Mouse (Mus musculus): ENCODE results near the gene Stk32c.
A peak's percentile ranks its signal among the peaks of the same experiment; 100 is the strongest.

Stk32c gene

GRCm38 (mm10) chr7:139094761-139095160, 118.3 kb downstream of the Stk32c start:
- no peak for DNase-seq (ENCODE audit: low spot score in 2 of 2)

- no peak for DNase-seq (ENCODE audit: low spot score in 2 of 2)
Observed at GRCm38 (mm10) chr7:139093781-139094180, 119.3 kb downstream of the Stk32c start.

- DNase-seq (ENCODE audit: low spot score in 2 of 2), result no peak
Observed at GRCm38 (mm10) chr7:139093124-139093523, 120.0 kb downstream of the Stk32c start.

GRCm38 (mm10) chr7:139092676-139093075, 120.4 kb downstream of the Stk32c start:
- DNase-seq (ENCODE audit: low spot score in 2 of 2), result no peak

DNA sequence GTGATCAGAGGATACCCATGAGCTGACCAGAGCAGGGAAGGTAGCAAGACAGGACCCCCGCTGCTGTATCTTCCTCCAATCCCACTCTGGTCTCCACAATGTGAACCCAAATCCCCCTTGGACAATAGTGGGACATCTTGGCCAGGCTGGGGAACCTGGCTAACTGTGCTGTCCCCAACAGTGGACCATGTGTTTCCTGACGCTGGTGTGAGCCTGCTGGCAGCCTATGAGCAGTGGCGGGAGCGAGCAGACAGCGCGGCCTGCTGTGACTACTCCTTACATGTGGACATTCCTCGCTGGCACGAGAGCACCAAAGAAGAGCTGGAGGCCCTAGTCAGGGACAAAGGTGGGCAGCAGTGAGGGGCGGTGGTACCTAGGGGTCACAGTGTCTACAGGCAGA, 121.4 kb downstream of the Stk32c start:
- DNase-seq (ENCODE audit: low spot score in 2 of 2), result no peak

DNA sequence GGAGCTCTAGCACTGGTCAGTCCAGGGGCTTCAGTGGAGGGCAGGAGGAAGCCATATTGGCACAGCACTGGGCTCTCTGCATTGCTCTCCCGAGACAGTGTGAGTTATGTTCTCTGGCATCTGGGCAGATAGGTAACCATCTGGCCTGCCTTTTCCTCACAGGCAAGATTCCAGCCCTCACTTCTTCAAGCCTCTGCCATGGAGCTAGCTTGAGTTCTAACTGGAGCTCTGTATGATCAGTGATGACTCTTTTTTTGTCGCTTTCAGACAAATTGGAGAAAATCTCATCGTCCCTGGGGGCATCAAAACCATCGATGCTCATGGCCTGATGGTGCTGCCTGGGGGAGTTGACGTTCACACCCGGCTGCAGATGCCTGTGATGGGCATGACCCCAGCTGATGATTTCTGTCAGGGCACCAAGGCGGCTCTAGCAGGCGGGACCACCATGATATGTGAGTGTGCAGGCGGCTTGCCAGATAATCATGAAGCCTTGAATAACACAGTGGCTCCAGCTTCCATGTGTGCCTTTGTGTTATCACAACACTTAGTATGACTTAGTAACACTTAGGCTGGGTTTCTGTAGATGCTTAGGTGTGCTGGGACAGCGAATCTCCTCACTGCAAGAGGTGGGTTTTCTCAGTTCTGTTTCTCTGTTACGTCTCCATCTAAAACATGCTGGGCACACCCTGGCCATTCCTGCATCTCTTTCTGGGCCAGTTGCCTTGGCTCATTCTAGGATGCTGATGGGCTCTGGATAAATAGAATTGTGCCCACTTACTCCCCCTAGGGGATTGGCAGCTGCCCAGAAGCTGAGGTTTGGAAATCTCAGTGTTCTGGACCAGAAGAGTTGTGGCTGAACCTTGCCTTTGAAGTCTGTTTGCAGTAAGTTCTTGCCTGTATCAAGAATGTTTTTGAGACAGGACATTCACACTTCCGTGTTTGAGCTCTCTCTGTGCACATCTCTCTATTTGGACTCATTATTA, 122.9 kb downstream of the Stk32c start:
- DNase-seq (ENCODE audit: low spot score in 2 of 2), result no peak

- peak; percentile 58 to 68 for DNase-seq (ENCODE audit: low spot score in 2 of 2)
Observed at GRCm38 (mm10) chr7:139087801-139088200, 125.3 kb downstream of the Stk32c start.

GRCm38 (mm10) chr7:139086195-139087158, 126.6 kb downstream of the Stk32c start:
- peak in 1 of 2 experiments; percentile 10 for DNase-seq (ENCODE audit: low spot score in 2 of 2)

GRCm38 (mm10) chr7:139085629-139086194, 127.4 kb downstream of the Stk32c start, which contains the start of gene Dpysl4:
TSS of gene Dpysl4 (plus strand) at chr7:139086001.
- peak; percentile 9 to 44 for DNase-seq (ENCODE audit: low spot score in 2 of 2)

DNA sequence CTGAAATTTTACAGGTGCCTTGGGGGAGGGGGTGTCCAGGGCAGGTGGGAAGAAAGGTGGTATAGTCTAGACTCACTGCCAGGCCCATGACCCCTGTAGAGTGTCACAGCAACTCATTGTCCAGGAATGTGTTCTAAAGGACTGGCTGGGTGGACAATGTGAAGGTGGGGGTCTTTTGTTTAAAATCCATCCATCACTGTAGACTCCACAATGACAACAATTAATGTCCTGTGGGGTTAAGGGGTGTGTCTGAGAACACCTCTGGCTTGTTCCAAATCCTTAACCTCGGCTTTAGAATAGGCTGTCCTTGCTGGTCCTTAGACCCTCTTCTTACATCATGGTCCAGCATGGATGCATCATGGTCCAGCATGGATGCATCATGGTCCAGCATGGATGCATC, 128.8 kb downstream of the Stk32c start:
- no peak for DNase-seq (ENCODE audit: low spot score in 2 of 2)

DNA sequence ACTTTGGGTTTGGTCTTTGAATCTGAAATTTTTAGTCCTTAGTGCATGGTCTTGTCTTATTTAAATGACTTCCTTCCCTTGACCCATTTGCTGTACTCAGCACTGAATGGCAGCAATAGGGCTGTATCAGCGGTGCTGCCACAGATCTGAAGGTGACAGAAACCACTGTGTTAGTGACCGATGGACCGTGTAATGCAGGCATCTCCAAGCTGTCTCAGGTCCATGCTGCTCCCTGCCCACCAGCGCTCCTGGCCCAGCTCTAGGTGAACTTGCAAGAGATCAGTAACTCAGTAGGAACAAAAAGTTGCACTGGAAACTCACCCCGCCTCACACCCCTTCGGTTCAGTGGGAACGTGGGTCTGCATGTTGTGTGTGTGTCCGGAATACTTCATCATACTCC, 130.8 kb downstream of the Stk32c start:
- no peak for DNase-seq (ENCODE audit: low spot score in 2 of 2)

- no peak for DNase-seq (ENCODE audit: low spot score in 2 of 2)
Observed at GRCm38 (mm10) chr7:139081158-139081557, 131.9 kb downstream of the Stk32c start.

- DNase-seq (ENCODE audit: low spot score in 2 of 2), result no peak
Observed at GRCm38 (mm10) chr7:139080714-139081113, 132.4 kb downstream of the Stk32c start.

DNA sequence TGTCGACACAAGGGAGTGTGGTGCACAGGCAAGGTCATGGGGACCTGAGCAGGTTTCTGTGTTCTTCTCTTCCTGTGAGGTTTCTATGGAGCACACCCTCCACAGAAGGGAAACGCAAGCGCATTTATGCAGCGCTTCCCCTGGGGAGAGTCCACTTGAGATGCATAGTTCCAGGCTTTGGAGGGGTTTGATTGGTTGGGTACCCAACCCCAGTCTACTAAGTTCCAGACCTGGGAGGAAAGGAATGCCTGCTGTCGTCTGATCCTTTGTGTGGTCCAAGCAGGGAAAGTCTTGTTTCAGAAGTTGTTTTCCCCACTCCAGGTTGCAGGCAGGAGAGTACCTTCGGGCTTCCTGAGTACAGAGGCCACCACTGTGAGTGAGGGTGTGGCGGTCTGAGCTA, 134.0 kb downstream of the Stk32c start:
- no peak for DNase-seq (ENCODE audit: low spot score in 2 of 2)

DNA sequence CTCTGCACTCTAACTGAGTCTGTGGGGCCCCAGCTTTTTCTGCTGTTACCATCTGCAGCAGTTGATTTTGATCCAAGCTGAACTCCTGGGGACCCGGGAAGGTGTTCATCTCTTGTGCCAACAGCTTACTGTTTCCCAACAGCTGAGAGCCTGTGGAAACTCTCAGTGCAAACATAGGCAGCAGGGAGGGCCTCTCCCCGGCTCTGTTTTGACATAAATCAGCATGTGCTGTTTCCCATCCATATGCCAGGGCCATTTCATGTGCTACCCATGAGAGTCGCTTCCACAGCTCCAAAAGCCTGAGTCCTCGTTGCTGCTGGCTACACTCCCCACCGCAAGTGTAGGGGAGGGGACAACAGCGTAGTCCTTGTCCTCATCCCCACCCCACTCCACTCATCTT, 134.9 kb downstream of the Stk32c start:
- no peak for DNase-seq (ENCODE audit: low spot score in 2 of 2)

DNA sequence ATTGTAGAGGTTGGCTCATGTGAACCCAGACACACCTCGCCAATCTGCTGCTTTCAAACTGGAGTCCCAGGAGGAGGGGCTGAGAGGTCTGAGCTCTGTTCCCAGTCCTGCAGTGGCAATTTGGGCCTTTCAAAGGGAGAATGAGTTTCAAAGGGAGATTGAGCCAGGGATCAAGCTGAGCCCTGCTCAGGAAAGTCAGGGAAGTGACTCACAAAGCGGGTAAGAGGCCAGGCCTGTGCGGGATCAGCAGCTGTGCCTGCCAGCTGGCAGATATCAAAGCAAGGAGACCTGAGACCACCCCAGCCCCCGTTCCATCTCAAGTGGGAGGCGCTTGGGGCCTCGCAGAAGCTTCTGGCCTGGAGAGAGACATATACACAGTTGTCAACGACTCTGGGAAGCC, 135.8 kb downstream of the Stk32c start:
- DNase-seq (ENCODE audit: low spot score in 2 of 2), result no peak

DNA sequence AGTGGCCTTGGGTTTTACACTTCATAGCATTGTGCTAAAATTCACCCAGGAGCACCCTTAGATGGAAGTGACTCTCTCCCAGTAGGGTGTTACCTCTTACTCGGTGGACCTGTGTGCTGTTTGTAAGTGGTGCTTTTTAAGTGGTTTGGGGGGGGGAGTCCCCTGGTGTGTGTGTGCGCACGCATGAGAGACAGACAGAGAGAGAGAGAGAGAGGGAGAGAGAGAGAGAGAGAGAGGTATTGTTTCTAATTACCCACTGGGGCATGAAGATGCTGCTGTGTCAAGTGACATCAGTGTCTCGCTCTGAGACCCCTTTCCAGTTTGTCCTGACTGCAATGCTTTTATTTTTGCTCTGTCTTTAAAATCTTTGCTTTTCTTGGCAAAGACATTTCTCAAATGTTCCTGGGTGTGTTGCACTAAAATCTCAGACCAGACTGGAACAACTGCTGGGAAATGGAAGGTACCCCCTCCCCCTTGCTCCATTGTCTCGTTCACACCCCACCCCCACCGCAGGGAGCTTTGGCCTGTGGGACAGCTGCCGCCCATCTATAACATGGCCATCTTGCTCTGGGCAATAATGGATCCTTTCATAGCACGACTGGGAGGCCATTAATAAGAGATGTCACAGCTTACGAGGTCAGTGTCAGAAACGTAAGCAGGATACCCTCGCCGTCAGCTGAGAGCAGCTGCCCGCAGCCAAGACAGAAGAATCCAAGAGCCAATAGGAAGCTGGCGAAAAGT, 137.9 kb downstream of the Stk32c start:
- DNase-seq (ENCODE audit: low spot score in 2 of 2), result no peak

DNA sequence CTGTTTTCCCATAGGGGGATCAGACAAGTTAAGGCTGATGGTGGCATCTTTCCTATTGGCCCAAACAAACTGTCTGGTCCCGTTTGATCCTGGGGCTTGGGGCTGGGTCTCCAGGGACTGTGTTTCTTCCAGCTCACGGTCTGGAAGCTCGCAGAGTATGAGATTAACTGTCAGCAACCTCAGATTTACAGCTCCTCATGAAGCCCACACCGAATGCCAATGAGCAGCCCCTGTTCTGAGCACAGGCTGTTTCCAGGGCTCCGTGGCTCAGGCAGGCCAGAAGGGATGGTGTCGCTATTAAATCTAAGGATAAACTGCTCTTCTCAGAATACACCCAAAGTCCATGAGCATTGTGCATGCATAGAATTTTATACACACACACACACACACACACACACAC, 138.9 kb downstream of the Stk32c start:
- DNase-seq (ENCODE audit: low spot score in 2 of 2), result no peak

DNA sequence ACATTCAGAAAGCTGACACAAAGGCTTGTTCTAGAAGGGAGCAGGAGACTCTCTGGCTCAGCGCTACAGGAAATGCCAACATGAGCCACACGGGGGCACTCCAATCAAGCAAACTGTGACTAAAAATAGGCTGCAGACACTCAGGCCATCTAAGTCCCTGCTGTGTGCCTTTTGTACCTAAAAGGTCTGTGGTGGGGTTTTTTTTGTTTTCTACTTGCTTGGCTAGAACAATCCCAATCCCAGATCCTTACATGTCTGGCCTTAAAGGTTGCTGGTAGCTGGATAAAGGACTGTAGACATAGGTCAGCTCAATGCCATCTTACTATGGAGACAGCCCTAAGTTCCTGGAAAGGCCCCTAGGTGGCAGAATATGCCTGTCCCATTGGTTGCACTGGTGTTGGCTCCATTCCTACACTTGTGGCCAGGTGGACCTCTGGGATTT, 144.9 kb downstream of the Stk32c start:
- peak in 1 of 2 experiments; percentile 46 for DNase-seq (ENCODE audit: low spot score in 2 of 2)

DNA sequence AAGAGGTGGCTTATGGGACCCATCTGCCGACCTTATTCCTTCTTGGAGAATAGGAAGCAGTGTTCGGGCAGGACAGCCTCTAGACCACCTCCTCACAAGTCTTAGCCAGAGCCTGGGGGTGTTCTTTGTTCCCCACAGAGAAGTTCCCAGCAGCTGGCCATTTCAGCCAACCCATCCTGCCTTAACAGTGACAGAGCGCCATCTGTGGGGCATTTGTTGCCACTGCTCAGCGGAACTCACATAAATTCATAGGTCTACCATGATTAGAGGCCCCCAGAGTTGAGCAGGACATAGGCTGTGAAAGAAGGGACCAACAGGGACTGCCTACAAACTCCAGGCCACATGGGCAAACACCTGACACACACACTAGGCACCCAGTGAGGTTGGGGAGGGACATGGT, 149.7 kb downstream of the Stk32c start:
- no peak for DNase-seq (ENCODE audit: low spot score in 2 of 2)
